Mouse (Mus musculus): ENCODE data around the gene Hoxb3.

DNA sequence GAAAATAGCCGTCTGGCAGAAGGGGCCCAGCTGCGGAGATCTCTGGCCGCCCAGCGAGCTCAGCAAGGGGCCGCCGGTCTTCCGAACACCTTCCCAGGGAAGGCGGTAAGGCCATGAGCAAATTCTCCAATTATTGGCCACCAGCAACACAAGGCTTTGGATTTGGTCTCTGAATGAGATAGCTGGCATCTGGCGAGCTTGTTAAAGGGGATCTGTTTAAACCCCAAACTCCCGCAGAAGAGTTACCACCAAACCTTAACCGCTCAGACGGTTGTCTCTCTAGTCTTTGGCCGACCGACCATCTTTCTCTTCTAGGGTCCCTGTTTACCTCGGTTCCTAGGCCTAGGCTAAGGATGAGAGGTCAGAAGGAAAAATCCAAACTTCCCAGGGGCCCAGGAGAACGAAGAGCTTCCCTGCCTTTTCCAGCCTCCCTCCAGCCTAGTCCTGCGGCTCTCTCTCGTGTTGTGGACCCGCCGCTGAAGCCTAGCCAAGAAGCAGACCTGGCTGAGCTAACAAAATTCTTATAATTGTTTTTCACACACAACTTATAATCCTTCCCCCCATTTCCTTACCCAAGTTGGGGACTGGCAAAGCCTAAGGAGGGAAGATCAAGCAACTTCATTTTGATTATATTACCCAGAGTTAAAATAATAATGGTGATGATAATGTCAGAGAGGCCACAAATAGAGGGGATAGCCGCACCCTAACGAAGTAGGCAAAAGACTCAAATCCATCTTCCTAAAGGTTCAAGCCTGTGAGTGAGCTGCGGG is 20.6 kb upstream of the Hoxb3 start:
- no peak for TF ChIP-seq CTCF (IDR thresholded peaks at IDR 0.05; ENCODE audit: low read depth)
- no peak for TF ChIP-seq EP300 (IDR thresholded peaks at IDR 0.05; ENCODE audit: low read depth)
